Mouse (Mus musculus) C2C12 (cell line): ENCODE results near the gene Shisa7. TPM values are rescaled to one million over a fixed set of nuclear protein-coding genes. Genes with fewer than 3 reads are reported as not detected.

ENCODE experiments used
- H3K27me3 ChIP-seq: one replicate; pipeline ENCODE4 v1.6.1; 2011; ENCODE audit not compliant: control insufficient read depth, insufficient read depth, insufficient read length
- H3K36me3 ChIP-seq: one replicate; pipeline ENCODE4 v1.6.1; 2011; ENCODE audit not compliant: control insufficient read depth, insufficient read depth
- H3K4me3 ChIP-seq: one replicate; pipeline ENCODE4 v1.5.1; 2011; ENCODE audit warnings: mild to moderate bottlenecking, control low read depth; ENCODE audit not compliant: poor library complexity, insufficient read depth, severe bottlenecking
- H3K79me2 ChIP-seq: one replicate; pipeline ENCODE4 v1.6.1; 2011; ENCODE audit not compliant: control insufficient read depth, insufficient read depth
- H3K79me3 ChIP-seq: one replicate; pipeline ENCODE4 v1.6.1; 2011; ENCODE audit warnings: low read depth, control low read depth
- H3ac ChIP-seq: one replicate; pipeline ENCODE3; 2011; ENCODE audit warnings: low read depth; ENCODE audit not compliant: control insufficient read depth, insufficient read length
- CEBPB ChIP-seq: IDR thresholded peaks from one replicate; pipeline ENCODE4 v1.6.1; 2011; ENCODE audit warnings: low read depth, mild to moderate bottlenecking, control low read depth, moderate library complexity
- CTCF ChIP-seq: IDR thresholded peaks from one replicate; pipeline ENCODE4 v1.5.1; 2011; ENCODE audit not compliant: control insufficient read depth, insufficient read depth, insufficient read length
- FOSL1 ChIP-seq: IDR thresholded peaks from one replicate; pipeline ENCODE4 v1.8.0; 2011; ENCODE audit warnings: mild to moderate bottlenecking, low read length; ENCODE audit not compliant: poor library complexity, insufficient read depth, severe bottlenecking
- MAX ChIP-seq: IDR thresholded peaks from one replicate; pipeline ENCODE4 v1.6.1; 2011; ENCODE audit warnings: mild to moderate bottlenecking, control low read depth
- MYOD1 ChIP-seq: IDR thresholded peaks from one replicate; pipeline ENCODE4 v1.6.1; 2011; ENCODE audit warnings: low read depth; ENCODE audit not compliant: control insufficient read depth, insufficient read length
- MYOG ChIP-seq: IDR thresholded peaks from one replicate; pipeline ENCODE4 v1.6.1; 2011; ENCODE audit not compliant: control insufficient read depth, insufficient read length; ENCODE audit errors: extremely low read depth
- USF1 ChIP-seq: IDR thresholded peaks from one replicate; pipeline ENCODE4 v1.6.1; 2011; ENCODE audit warnings: low read depth, mild to moderate bottlenecking, control low read depth, moderate library complexity
- polyA plus RNA-seq: library from polyadenylated mRNA; unstranded; fragments of >200 nt; fragmentation: generic; extraction: Trizol; gene quantifications from one replicate; pipeline ENCODE4 v1.2.1, GENCODE M21; 2012; ENCODE audit warnings: missing spikeins

Gene Shisa7
- polyA plus RNA-seq, 1 experiment = not detected

GRCm38 (mm10) chr7:4842634-4843131 lies 1.8 kb downstream of the Shisa7 start:
- Histone ChIP-seq H3K79me2 (no peaks in the 10 kb centered on the region), H3K36me3 (no peaks in the 10 kb centered on the region), H3ac (no peak overlapping the region), H3K79me3 (no peaks in the 10 kb centered on the region), H3K27me3 (peaks cover 45% of the 10 kb centered on the region), H3K4me3 (no peak overlapping the region)
- no peak for TF ChIP-seq CEBPB
- TF ChIP-seq USF1 = no peak
- TF ChIP-seq MYOD1 = no peak
- TF ChIP-seq MYOG = no peak
- TF ChIP-seq CTCF = no peak
- TF ChIP-seq MAX = no peak
- TF ChIP-seq FOSL1 = no peak

GRCm38 (mm10) chr7:4842077-4842476 lies 2.4 kb downstream of the Shisa7 start:
- H3K4me3 ChIP-seq = no peak overlapping the region
- TF ChIP-seq CTCF = no peak
- no peak for TF ChIP-seq FOSL1
- TF ChIP-seq USF1 = no peak
- TF ChIP-seq CEBPB = no peak
- TF ChIP-seq MYOG = no peak
- TF ChIP-seq MAX = no peak
- TF ChIP-seq MYOD1 = no peak
- no peak overlapping the region for H3ac ChIP-seq
- no peaks in the 10 kb centered on the region for H3K79me2 ChIP-seq
- H3K79me3 ChIP-seq = no peaks in the 10 kb centered on the region
- H3K27me3 ChIP-seq = peaks cover 47% of the 10 kb centered on the region
- no peaks in the 10 kb centered on the region for H3K36me3 ChIP-seq

- no peak overlapping the region for H3K4me3 ChIP-seq
Observed at GRCm38 (mm10) chr7:4837639-4838038, 6.9 kb downstream of the Shisa7 start.

GRCm38 (mm10) chr7:4836351-4836792 lies 8.1 kb downstream of the Shisa7 start:
- Histone ChIP-seq H3K79me2 (no peaks in the 10 kb centered on the region), H3K36me3 (no peaks in the 10 kb centered on the region), H3K79me3 (no peaks in the 10 kb centered on the region), H3K4me3 (no peak overlapping the region), H3ac (no peak overlapping the region), H3K27me3 (peaks cover 41% of the 10 kb centered on the region)
- TF ChIP-seq MYOD1 (no peak), CTCF (no peak)

More at GRCm38 (mm10) chr7:4837639-4838038, 6.9 kb downstream of the Shisa7 start:
- H3K27me3 ChIP-seq = peaks cover 51% of the 10 kb centered on the region
- H3K36me3 ChIP-seq = no peaks in the 10 kb centered on the region
- TF ChIP-seq MYOD1 (no peak), CTCF (no peak), CEBPB (no peak), MAX (no peak), MYOG (no peak), FOSL1 (no peak), USF1 (no peak)
- H3K79me2 ChIP-seq = no peaks in the 10 kb centered on the region
- H3ac ChIP-seq = no peak overlapping the region
- H3K79me3 ChIP-seq = no peaks in the 10 kb centered on the region

- no peak overlapping the region for H3K4me3 ChIP-seq
- TF ChIP-seq CEBPB (no peak), USF1 (no peak), MAX (no peak), MYOG (no peak), MYOD1 (no peak), CTCF (no peak), FOSL1 (no peak)
- H3K79me2 ChIP-seq = no peaks in the 10 kb centered on the region
- H3K79me3 ChIP-seq = no peaks in the 10 kb centered on the region
- H3ac ChIP-seq = no peak overlapping the region
- peaks cover 42% of the 10 kb centered on the region for H3K27me3 ChIP-seq
- no peaks in the 10 kb centered on the region for H3K36me3 ChIP-seq
Observed at GRCm38 (mm10) chr7:4835631-4836327, 8.7 kb downstream of the Shisa7 start.

- Histone ChIP-seq H3K36me3 (no peaks in the 10 kb centered on the region), H3K79me3 (no peaks in the 10 kb centered on the region), H3K27me3 (peaks cover 24% of the 10 kb centered on the region), H3ac (no peak overlapping the region), H3K79me2 (no peaks in the 10 kb centered on the region), H3K4me3 (no peak overlapping the region)
- no peak for TF ChIP-seq USF1
- TF ChIP-seq FOSL1 = no peak
- no peak for TF ChIP-seq MAX
- no peak for TF ChIP-seq MYOG
- no peak for TF ChIP-seq CEBPB
Observed at GRCm38 (mm10) chr7:4830476-4830875, 14.0 kb downstream of the Shisa7 start.
